Mouse (Mus musculus): ENCODE results near the gene Gm28047. TPM values are rescaled to one million over a fixed set of nuclear protein-coding genes. Genes with fewer than 3 reads are reported as not detected.
"Not testable (repeated sequence)": the region's sequence is repeated elsewhere in the genome, so short reads cannot be mapped to it uniquely, and the experiment has no call there.

The Gm28047 gene
- 0.28 TPM in 1 of 2 replicates, not detected in the other for polyA plus RNA-seq (2015; fragmentation: Nextera tagmentation; extraction: Ambion mirVana)

DNA sequence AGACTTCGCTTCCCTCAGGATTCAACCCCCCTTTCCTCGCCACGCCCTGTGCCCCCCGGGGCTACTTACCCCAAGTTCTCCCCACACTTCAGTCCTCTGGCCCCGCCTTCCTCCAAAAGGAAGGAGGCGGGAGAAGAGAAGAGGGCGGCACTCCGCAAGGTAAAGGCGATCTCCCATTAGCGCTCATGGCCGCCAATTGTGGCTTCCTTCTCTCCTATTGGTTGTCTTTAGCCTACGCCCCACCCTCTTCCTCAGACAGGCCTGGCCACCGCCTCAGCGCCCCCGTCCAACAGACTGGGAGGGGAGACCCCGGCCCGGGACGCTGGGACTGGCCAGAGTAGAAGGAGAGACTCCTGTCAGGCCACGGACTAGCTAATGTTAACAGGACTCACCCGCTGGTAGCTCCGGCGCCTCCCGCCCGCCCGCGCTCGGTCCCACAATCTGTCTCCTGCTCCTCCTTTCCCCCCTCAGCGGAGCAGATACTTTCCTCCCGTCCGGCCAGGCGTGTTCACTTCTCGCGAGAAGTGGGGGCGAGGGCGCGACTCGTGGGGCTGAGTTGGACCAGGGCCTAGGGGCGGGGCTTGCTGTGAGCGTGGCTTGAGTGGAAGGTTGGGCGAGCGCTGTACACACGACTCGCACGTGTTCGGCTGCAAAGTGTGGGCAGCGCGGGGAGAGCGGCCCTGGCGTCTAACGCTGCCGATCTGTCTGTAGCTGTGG, at the start of gene Gm28047, which contains the start of gene Atf7:
Gene Gm28047, minus strand, starts transcription at position 98 of the 717 bp plus-strand sequence.
Gene Atf7, minus strand, starts transcription at position 495 of the 717 bp plus-strand sequence.
- Histone ChIP-seq H3K9me3 (no peaks in the 10 kb centered on the region), H3K9ac (peak within 1 kb of the TSS; percentile 73), H3K27ac (peak within 1 kb of the TSS; percentile 99), H3K27me3 (replicated peaks) (no peaks in the 10 kb centered on the region), H3K4me1 (peaks cover 13% of the 10 kb centered on the region; the same call in 1 of the 2 replicates), H3K36me3 (no peaks in the 10 kb centered on the region), H3K4me2 (peak within 1 kb of the TSS; percentile 83), H3K4me3 (replicated peaks) (peak within 1 kb of the TSS; percentile 68)
- 1% methylated on average over 48 of the region's 51 CpGs for WGBS
- peak; percentile 99 for ATAC-seq (ENCODE audit: insufficient read depth, low FRiP score, low read depth)

DNA sequence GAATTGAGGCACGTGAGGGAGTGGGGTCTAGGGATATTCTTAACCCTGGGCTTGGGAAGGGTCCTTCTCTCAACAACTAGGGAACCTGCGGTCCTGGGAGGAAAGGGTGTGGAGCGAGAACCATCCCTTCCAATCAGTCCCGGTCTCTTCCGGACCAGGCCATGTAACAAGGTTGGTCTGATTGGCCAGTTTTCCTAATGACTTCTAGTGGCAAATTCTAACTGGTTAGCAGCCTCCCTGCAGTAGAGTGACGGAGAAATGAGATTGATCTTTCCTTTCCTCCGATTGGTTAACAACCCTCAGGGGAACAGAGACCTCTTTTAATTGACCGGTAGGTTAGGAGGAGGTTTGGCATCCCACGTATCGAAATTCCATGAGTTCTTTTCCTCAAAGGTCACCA, 48.7 kb upstream of the Gm28047 start:
- no peaks in the 10 kb centered on the region for H3K27me3 ChIP-seq (replicated peaks)
- H3K27ac ChIP-seq, result peak overlapping the region; percentile 99
- ATAC-seq (ENCODE audit: insufficient read depth, low FRiP score, low read depth), result peak; percentile 58
- WGBS, result 4% methylated on average over 10 of the region's 10 CpGs
- H3K4me2 ChIP-seq, result peak overlapping the region; percentile 80
- H3K4me1 ChIP-seq, result peaks cover 10% of the 10 kb centered on the region
- peak overlapping the region; percentile 29 for H3K4me3 ChIP-seq (replicated peaks)
- no peaks in the 10 kb centered on the region for H3K9me3 ChIP-seq
- no peaks in the 10 kb centered on the region; the same call in 1 of the 2 replicates for H3K36me3 ChIP-seq
- no peak overlapping the region for H3K9ac ChIP-seq

DNA sequence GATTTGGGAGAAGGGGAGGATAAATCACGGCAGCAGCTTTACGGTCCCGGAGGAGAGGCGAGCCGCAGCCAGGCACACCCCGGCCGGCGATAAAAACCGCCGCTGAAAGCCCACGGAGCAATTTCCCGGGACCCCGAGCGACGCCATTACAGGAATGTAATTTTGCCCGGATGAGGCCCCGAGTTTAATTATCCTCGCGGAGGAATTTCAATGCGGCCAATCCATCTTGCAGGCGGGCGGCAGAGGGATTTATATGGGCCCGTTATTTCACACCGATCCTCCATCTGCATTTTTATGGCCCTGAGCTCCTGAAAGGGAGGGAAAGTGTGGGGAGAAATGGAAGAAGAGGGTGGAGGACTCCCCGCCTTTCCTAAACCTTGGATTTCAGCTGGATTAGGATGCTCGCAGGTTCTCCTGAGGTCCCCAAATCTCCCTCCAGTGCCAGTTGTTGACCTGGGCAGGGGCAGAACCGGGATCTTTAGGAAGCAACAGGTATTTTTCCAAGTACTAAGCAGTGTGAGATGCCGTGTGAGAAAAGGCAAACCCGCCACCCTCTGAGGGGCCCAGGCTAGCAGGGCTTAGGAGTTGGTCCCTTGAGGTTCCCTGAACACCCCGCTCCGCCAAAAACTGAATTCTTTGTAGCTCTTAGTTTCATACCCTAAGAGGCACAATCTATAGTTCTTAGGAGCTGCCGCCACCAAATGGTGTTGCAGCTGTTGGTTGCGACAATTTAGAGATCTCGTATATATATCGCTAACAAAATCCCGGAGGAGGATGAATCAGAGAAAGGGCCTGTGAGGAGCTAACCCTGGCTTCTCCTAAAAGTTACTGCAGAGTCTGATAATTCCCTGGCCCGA, 47.6 kb upstream of the Gm28047 start, which contains the start of gene Atp5g2:
Gene Atp5g2, minus strand, starts transcription at position 138 of the 857 bp plus-strand sequence.
- 3% methylated on average over 37 of the region's 37 CpGs for WGBS
- no peaks in the 10 kb centered on the region for H3K9me3 ChIP-seq
- H3K27me3 ChIP-seq (replicated peaks), result no peaks in the 10 kb centered on the region
- H3K27ac ChIP-seq, result peak within 1 kb of the TSS; percentile 99
- peaks cover 4% of the 10 kb centered on the region; the same call in 1 of the 2 replicates for H3K36me3 ChIP-seq
- peak within 1 kb of the TSS; percentile 53 for H3K9ac ChIP-seq
- ATAC-seq (ENCODE audit: insufficient read depth, low FRiP score, low read depth), result no peak
- peak within 1 kb of the TSS; percentile 53 for H3K4me3 ChIP-seq (replicated peaks)
- peaks cover 10% of the 10 kb centered on the region for H3K4me1 ChIP-seq
- H3K4me2 ChIP-seq, result peak within 1 kb of the TSS; percentile 80

DNA sequence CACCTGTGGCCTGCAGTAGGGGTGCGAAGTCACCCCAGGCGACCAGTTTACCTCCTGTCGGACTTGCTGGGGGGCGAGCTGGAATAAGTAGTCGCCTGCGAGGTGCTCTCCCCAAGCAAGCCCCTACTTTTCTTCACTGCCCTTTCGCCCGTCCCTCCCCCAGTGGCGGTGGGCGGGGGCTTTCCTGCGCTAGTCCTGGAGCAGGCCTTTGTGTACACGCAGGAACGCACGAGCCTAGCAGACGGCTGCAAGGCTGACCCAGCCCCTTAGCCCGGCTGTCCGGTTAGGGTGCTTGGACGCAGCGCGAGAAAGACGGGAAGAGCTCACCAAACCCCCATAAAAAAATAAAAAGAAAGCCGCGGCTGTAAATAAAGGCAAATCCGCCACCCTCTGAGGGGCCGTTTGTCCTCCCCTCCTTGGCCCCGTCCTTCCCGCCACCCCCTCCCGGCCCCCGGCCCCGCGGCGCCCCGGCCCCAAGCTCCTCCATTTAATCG, 46.9 kb upstream of the Gm28047 start:
- H3K36me3 ChIP-seq, result peaks cover 5% of the 10 kb centered on the region
- H3K27me3 ChIP-seq (replicated peaks), result no peaks in the 10 kb centered on the region
- peak; percentile 59 for ATAC-seq (ENCODE audit: insufficient read depth, low FRiP score, low read depth)
- H3K27ac ChIP-seq, result peak overlapping the region; percentile 99
- H3K4me2 ChIP-seq, result peak overlapping the region; percentile 80
- H3K9ac ChIP-seq, result peak overlapping the region; percentile 53
- H3K4me3 ChIP-seq (replicated peaks), result peak overlapping the region; percentile 53
- WGBS, result under 1% methylated on average over 33 of the region's 34 CpGs
- H3K4me1 ChIP-seq, result peaks cover 10% of the 10 kb centered on the region
- no peaks in the 10 kb centered on the region for H3K9me3 ChIP-seq

DNA sequence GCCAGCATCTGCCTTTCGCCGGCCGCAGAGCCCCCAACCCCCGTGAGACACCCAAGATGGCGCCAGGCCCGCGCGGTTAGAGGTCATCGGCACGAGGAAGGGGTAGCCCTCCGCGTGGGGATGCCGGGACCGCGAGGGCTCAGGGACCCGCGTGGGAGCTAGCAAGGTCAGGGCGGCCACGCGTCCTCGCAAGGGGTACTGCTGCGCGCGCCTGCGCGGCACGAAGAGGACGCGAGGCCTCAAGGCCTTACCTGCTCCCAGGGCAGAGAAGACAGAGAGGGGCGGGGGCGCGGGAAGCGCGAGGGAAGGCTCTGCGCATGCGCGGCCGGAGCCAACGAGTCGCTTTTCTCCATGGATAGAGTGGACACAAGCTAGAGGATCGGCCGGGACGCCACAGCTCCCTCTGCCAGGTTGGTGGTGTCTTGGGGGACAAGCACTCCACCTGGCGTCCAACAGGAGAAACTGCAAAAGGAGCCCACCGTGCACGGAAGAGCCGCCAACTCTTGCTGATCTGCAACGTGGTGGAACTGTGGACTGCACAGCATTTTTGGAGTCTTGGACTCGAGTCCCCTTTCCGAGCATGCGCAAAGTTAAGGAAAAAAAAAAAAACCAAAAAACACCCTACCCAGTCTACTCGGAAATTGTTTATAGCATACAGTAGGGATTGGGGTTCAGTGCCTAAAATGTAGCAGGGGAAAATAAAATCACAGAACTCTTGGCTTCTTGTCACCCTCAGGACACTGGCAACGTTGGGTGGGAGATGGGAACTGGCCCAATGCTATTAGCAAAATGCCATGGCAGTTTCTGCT, 46.1 kb upstream of the Gm28047 start:
- H3K4me3 ChIP-seq (replicated peaks), result peak overlapping the region; percentile 77
- H3K9ac ChIP-seq, result peak overlapping the region; percentile 93
- under 1% methylated on average over 53 of the region's 53 CpGs for WGBS
- peaks cover 10% of the 10 kb centered on the region for H3K4me1 ChIP-seq
- peak overlapping the region; percentile 99 for H3K27ac ChIP-seq
- H3K36me3 ChIP-seq, result peaks cover 10% of the 10 kb centered on the region
- no peaks in the 10 kb centered on the region for H3K9me3 ChIP-seq
- H3K27me3 ChIP-seq (replicated peaks), result no peaks in the 10 kb centered on the region
- ATAC-seq (ENCODE audit: insufficient read depth, low FRiP score, low read depth), result peak; percentile 91
- peak overlapping the region; percentile 80 for H3K4me2 ChIP-seq

DNA sequence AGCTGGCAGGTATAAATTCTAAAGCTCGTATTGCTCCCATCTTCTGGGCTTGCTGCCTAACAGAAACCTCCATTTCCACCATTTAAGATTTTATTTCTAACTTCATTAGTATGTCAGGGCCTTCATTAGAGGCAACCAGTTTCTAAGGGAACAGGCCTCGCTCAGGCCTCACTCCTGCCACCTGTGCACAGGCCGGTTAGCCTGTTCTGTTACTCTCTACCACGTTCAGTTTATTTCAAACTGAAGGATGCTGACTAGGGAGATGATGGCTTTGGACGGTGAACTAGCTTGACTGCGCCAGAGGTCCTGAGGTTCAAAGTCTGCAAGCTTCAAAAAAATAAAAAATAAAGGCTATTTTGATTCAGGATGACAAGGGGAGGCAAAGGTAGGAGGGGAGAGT, 45.4 kb upstream of the Gm28047 start:
- H3K4me1 ChIP-seq, result peaks cover 10% of the 10 kb centered on the region
- H3K36me3 ChIP-seq, result peaks cover 12% of the 10 kb centered on the region
- peak overlapping the region; percentile 77 for H3K4me3 ChIP-seq (replicated peaks)
- WGBS, result 8% methylated on average over 6 of the region's 6 CpGs
- peak overlapping the region; percentile 91 for H3K27ac ChIP-seq
- peak overlapping the region; percentile 63 for H3K4me2 ChIP-seq
- H3K27me3 ChIP-seq (replicated peaks), result no peaks in the 10 kb centered on the region
- no peaks in the 10 kb centered on the region for H3K9me3 ChIP-seq
- no peak for ATAC-seq (ENCODE audit: insufficient read depth, low FRiP score, low read depth)
- peak overlapping the region; percentile 93 for H3K9ac ChIP-seq

DNA sequence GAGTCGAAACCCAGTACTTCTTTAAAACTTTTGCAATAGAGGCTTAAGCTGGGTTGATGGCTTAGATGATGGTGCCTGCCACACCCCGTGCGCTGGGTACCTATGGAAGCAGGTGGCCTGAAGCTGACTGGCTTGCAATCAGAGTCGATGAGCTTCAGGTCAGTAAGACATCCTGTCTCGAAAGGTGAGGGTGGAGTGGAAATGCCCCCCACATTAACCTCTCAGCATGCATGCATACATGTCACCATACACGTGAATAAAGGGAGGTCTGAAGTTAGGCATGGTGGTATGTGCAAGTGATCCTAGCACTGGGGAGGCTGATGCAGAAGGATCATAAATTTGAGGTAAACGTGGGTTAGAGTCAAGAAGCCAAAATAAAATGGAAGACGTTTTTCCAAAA, 44.7 kb upstream of the Gm28047 start:
- WGBS, result 82% methylated on average over 8 of the region's 8 CpGs
- Histone ChIP-seq H3K4me1 (peaks cover 10% of the 10 kb centered on the region), H3K27me3 (replicated peaks) (no peaks in the 10 kb centered on the region), H3K9ac (no peak overlapping the region), H3K4me2 (peak overlapping the region; percentile 63), H3K27ac (no peak overlapping the region), H3K4me3 (replicated peaks) (no peak overlapping the region), H3K9me3 (no peaks in the 10 kb centered on the region), H3K36me3 (peaks cover 18% of the 10 kb centered on the region)
- ATAC-seq (ENCODE audit: insufficient read depth, low FRiP score, low read depth), result no peak

DNA sequence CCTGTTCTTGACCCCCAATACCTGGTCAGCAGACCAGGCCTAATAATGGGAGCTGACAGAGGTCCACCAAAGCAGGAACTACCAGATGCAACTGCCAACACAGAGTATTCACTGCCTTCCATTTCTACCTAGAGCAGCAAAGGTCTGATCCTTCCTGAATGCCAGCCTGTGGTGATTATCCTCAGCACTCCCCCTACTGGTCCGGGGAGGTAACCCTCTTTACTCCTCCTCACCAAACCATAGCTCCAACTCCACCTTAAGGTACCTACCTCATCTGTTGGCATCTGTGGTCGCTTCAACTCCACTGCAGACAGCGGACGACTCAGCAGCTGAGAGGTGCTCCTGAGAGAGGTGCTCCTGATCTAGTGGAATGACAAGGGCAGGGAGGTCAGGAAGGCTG, 40.6 kb upstream of the Gm28047 start:
- Histone ChIP-seq H3K9ac (no peak overlapping the region), H3K27me3 (replicated peaks) (no peaks in the 10 kb centered on the region), H3K4me2 (no peak overlapping the region), H3K36me3 (peaks cover 33% of the 10 kb centered on the region), H3K4me3 (replicated peaks) (no peak overlapping the region), H3K27ac (no peak overlapping the region), H3K9me3 (no peaks in the 10 kb centered on the region), H3K4me1 (peaks cover 4% of the 10 kb centered on the region)
- peak; percentile 54; the same call in 1 of the 2 replicates for ATAC-seq (ENCODE audit: insufficient read depth, low FRiP score, low read depth)
- WGBS, result 47% methylated on average over 4 of the region's 4 CpGs

DNA sequence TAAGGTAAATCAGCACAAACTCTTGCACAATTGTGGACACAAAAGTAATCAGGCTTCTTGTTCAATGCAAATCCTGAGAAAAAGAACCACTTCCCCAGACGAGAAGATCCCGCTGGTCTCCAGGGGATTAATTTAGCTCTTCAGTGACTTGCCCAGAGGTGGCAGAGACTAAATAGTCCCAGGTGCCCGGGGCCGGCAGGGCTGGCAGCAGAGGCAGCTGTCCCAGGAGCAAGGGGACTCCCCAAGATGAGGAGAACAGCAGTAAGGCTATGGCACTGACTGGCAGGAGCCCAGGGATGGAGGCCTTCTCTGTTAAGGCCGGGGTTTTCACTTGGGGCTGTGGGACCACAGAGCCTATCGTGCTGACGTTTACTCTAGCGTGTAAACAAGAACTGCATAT, 39.0 kb upstream of the Gm28047 start:
- WGBS, result 84% methylated on average over 8 of the region's 8 CpGs
- Histone ChIP-seq H3K4me1 (no peaks in the 10 kb centered on the region), H3K4me3 (replicated peaks) (no peak overlapping the region), H3K9me3 (no peaks in the 10 kb centered on the region), H3K9ac (no peak overlapping the region), H3K4me2 (no peak overlapping the region), H3K36me3 (peaks cover 33% of the 10 kb centered on the region), H3K27me3 (replicated peaks) (no peaks in the 10 kb centered on the region), H3K27ac (no peak overlapping the region)
- no peak for ATAC-seq (ENCODE audit: insufficient read depth, low FRiP score, low read depth)

DNA sequence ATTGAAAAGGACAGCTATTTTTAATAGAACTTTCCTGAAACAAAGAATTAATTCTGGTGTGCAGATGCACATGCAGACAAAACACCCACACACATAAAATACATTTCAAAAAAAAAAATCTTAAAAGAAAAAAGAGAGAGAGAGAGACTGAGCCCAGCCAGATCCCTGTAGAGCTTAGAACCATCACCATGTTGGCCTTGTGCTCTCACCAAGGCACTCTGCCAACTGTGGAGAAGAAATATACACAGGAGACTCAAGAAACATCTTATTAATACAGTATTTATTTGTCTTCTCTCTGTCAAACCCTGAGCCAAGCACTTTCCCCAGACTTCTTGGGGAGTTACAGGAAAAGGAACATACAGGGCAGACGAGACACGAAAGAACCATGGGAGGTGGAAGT, 37.7 kb upstream of the Gm28047 start:
- H3K4me1 ChIP-seq; H3K27me3 ChIP-seq (replicated peaks); H3K9ac ChIP-seq; ATAC-seq (ENCODE audit: insufficient read depth, low FRiP score, low read depth); H3K9me3 ChIP-seq; H3K27ac ChIP-seq; H3K4me3 ChIP-seq (replicated peaks); H3K4me2 ChIP-seq: not testable (repeated sequence)
- H3K36me3 ChIP-seq, result peaks cover 29% of the 10 kb centered on the region
- no CpG with 5 or more reads among the region's 2 CpGs for WGBS

DNA sequence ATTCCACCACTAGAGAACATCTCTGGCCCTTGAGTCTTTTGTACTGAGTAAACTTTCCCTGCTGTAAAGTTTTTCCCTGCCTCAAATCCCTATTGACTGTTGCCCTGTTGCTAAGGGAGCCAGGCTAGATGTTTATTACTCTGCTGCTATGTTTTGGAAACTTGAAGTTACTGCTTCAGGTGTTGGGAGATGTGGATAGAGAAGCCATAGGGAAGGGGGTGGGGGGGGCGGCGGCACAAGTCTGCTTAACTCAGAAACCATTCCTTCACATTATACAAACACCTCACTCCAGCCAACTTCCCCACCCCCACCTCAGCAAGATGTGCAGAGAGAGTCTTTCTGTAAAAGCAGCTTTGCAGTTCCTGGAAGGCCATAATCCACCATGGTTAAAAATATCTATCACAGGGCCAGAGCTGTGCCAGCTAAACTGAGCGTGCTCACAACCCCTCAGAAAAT, 33.1 kb upstream of the Gm28047 start:
- 34% methylated on average over 3 of the region's 3 CpGs for WGBS
- Histone ChIP-seq H3K9ac (no peak overlapping the region), H3K4me3 (replicated peaks) (no peak overlapping the region), H3K4me2 (no peak overlapping the region), H3K27ac (peak overlapping the region; percentile 96), H3K9me3 (no peaks in the 10 kb centered on the region), H3K27me3 (replicated peaks) (no peaks in the 10 kb centered on the region), H3K4me1 (peaks cover 20% of the 10 kb centered on the region), H3K36me3 (peaks cover 6% of the 10 kb centered on the region; the same call in 1 of the 2 replicates)
- no peak for ATAC-seq (ENCODE audit: insufficient read depth, low FRiP score, low read depth)
